Mouse (Mus musculus) bone marrow macrophage, adult 2 months (primary cell): ENCODE measurements around the gene Fam71e1. TPM values are rescaled to one million over a fixed set of nuclear protein-coding genes. Genes with fewer than 3 reads are reported as not detected.

Source experiments
- H3K27ac ChIP-seq: 2 replicates; pipeline ENCODE4 v1.5.1; 2012; ENCODE audit warnings: low read depth, low read length; ENCODE audit not compliant: insufficient read depth
- H3K4me1 ChIP-seq: 2 replicates; pipeline ENCODE4 v1.6.1; 2012; ENCODE audit warnings: low read length; ENCODE audit not compliant: control insufficient read depth, insufficient read depth
- H3K4me3 ChIP-seq: 2 replicates; pipeline ENCODE4 v1.5.1; 2012; ENCODE audit warnings: mild to moderate bottlenecking, low read length, moderate library complexity; ENCODE audit not compliant: insufficient read depth
- CTCF ChIP-seq: IDR thresholded peaks from 2 replicates; pipeline ENCODE4 v1.5.1; 2012; ENCODE audit warnings: low read depth, mild to moderate bottlenecking, low read length, moderate library complexity
- POLR2A ChIP-seq: IDR thresholded peaks from 2 replicates; pipeline ENCODE4 v1.6.1; 2012; ENCODE audit warnings: mild to moderate bottlenecking, low read depth, low read length, borderline replicate concordance
- polyA plus RNA-seq: library from polyadenylated mRNA; stranded (reverse); fragments of >200 nt; gene quantifications from 2 replicates; pipeline ENCODE4 v1.2.4, GENCODE M21; 2012; ENCODE audit not compliant: missing spikeins, insufficient read depth, insufficient read length

Gene Fam71e1
- polyA plus RNA-seq, 1 experiment = 2.9 TPM

DNA sequence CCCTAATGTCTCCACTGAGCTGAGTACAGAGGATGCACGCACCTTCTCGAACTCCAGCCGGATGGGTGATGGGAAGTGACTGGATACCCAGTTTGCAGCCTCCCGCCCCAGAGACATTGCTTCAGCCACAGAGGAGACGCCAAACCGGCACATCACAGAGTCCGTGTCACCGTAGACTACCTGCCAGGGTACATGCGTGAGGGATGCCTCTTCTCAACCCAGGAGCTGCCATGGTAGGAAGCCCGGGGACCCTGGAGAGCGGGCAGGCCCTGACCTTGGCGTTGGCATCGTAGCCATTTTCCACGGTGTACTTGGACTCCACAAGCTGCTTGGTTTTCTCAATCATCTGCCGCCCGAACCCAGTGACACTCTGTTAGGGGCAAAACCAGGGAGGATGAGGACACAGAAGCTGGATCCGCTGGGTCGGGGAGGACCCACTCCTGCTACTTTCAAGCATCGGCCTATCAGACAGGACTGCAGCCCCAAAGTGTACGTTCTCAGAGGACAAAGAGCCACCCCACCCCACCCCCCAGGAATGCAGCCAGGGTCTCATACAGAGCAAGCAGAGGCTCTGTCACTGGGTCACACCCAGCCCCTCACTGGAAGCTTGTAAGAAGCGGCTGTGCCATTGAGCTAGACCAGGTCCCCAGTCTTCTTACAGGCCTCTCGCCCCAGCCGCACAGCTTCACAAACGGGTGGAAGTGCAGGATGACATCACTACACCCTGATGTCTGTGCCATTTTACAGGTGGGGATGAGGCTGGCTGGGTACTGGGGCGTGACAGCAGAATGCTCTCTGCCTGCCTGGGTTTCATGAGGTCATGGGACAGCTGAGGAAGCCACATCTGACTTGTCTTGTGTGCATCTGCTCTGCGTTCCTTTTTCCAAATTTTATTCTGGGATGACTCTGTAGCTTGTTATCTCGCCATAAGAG lies 39.5 kb downstream of the Fam71e1 start:
- no peak overlapping the region for H3K27ac ChIP-seq
- H3K4me3 ChIP-seq = no peak overlapping the region
- no peaks in the 10 kb centered on the region for H3K4me1 ChIP-seq
- TF ChIP-seq POLR2A (no peak), CTCF (no peak)

DNA sequence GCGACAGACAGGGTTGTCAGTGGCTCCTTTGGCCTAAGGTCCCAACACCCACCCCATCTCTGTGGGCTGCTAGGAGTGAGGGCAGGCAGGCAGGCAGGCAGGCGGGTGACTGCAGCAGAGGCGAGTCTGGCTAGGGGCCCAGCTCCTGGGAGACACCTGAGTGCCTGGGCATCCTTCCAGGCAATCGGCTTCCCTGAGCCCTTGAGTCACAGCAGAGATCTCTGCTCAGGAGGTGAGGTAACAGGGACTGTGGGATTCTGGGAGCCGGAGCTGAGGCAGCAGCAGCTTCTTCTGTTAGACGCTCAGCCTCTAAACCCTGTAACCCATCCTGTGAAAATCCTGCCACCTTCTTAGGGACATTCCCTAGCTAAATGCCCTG lies 40.2 kb downstream of the Fam71e1 start:
- H3K4me3 ChIP-seq = no peak overlapping the region
- no peaks in the 10 kb centered on the region for H3K4me1 ChIP-seq
- no peak for TF ChIP-seq CTCF
- no peak for TF ChIP-seq POLR2A
- H3K27ac ChIP-seq = no peak overlapping the region

DNA sequence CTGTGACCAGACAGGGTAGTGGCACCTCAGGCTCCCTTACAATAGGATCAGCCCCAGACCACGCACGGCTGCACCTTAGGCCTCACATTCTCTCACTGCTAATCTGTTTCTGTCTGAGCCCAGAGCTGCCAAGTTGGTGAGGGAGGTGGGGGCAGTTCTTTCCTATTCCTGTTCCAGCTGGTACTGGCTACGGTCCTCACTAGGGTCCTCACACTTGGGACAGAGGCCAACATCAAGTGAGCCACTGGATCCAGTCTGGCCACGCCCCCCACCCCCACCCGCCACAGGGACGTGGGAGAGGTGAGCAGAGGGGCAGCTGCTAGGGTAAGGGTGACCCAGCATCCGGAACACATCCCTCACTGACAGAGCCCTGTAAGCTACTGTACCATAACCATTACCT lies 40.6 kb downstream of the Fam71e1 start:
- no peak for TF ChIP-seq CTCF
- no peak for TF ChIP-seq POLR2A
- Histone ChIP-seq H3K27ac (no peak overlapping the region), H3K4me3 (no peak overlapping the region), H3K4me1 (no peaks in the 10 kb centered on the region)

DNA sequence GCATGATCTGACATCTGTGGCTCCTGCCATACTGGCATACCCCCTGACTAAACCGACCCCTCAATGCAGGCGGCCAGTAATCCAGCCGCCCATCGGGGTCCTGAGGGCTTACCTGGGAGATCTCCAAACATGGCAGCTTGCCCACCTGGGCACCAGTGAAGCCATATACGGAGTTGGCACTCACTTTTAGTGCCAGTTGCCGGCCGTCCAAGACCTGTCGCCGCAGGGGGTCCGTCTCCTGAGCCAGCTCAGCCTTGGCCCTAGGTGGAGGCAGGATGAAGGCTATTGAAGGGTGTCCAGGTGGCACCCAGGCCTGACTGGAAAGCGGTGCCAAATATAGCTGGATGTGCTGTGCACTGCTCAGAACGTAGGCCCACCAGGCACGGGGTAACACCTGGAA lies 41.1 kb downstream of the Fam71e1 start:
- TF ChIP-seq POLR2A = no peak
- no peak for TF ChIP-seq CTCF
- Histone ChIP-seq H3K4me1 (no peaks in the 10 kb centered on the region), H3K27ac (no peak overlapping the region), H3K4me3 (no peak overlapping the region)

DNA sequence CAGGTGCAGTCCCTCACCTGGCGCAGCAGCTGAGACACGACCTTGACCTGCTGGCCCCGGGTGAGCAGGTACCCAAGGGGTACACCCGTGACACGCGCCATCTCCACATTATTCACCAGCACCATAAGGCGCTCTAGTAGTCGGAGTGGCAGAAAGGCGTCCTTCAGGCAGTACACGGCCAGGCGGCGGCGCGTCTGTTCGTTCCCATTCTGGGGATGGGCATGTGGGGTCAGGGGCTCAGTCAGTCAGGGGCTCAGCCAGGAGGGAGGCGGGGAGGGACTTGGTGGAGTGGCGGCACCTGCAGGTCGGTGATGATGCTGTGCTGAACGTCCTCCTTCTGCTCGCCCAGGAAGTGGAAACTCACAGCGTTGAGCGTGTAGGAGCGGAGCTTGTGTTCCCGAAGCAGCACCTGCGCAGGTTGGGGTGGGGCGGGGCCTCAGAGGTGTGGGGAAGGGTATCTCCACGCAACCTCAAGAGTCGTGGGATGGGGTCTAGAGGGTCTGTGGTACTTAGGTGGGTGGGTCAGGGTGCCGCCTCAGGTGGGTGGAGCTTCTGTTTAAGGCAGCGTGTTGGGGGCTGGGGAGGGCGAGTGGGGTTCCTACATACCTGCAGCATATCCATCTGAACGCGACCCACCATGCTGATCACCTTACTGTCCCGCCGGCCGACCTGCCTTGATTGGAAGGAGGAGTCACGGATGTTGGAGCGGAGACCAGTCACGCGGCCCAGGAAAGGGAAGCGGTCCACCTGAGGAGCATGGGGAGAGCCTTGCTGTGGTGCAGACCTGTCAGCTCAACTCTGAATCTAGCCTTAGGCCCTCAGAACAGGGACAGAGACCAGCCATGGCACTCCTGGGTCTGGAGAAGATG lies 42.6 kb downstream of the Fam71e1 start:
- no peak overlapping the region for H3K27ac ChIP-seq
- no peak overlapping the region for H3K4me3 ChIP-seq
- no peak for TF ChIP-seq CTCF
- TF ChIP-seq POLR2A = no peak
- H3K4me1 ChIP-seq = no peaks in the 10 kb centered on the region

DNA sequence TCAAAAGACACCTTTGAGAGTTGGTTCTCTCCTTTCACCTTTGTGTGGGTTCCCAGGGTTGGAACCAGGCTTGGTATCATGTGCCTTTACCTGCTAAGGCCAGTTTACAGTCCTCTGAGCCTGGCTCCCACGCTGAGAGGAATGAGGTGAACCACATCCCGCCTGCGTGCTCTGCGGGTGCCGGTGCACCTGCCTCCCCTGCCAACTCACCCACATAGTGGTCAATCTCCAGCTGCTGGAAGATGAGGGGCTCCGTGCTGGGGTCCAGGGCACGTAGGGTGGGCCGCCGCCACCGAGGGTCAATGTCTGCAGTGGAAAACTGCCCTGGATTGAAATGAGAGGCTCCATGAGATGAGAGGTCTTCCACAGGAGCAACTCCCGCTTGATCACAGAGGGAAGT lies 46.2 kb downstream of the Fam71e1 start:
- Histone ChIP-seq H3K4me3 (no peak overlapping the region), H3K27ac (no peak overlapping the region), H3K4me1 (0 out of 2 replicates have a peak, but pooled peaks cover 2% of the 10 kb centered on the region)
- TF ChIP-seq CTCF = no peak
- no peak for TF ChIP-seq POLR2A

DNA sequence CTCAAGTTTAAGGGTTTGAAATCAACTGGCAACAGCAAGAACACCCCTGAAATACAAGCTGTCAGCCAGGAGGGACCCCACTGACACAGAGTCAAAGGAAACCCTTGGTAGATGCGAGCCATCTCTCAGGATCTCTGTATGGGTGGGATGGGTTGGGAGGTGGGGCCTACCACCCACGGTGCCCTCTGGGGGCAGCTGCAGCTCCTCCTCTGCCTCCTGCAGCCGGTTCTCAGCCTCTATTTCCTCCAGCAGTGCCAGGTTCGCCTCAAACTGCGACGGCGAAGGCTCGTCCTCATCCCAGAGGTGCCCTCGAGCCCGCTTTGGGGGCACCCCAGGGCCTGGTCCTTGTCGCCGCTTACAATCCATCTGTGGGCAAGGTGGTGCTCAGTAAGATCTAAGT lies 46.7 kb downstream of the Fam71e1 start:
- no peak overlapping the region for H3K4me3 ChIP-seq
- TF ChIP-seq POLR2A (no peak), CTCF (no peak)
- H3K4me1 ChIP-seq = 0 out of 2 replicates have a peak, but pooled peaks cover 2% of the 10 kb centered on the region
- no peak overlapping the region for H3K27ac ChIP-seq

DNA sequence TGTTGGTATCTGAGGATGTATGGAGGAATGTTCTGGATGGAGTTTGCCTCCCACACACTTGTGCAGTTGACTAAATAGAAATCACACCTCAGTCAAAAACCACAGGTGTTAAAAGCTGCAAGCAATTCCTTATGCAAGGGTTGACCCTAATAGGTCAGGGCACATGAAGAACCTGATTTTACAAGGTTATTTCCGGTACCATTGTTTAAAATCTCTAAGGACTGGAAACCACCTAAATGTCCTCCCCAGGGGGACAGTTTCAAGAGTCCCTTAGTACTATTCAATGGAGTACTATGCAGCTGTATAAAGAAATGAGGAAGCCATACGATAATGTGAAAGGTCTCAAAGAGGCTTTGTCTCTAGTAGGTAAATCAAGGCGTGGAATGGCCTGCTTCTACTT lies 49.9 kb downstream of the Fam71e1 start:
- H3K4me3 ChIP-seq = no peak overlapping the region
- H3K27ac ChIP-seq = no peak overlapping the region
- H3K4me1 ChIP-seq = 0 out of 2 replicates have a peak, but pooled peaks cover 2% of the 10 kb centered on the region
- no peak for TF ChIP-seq CTCF
- TF ChIP-seq POLR2A = no peak

DNA sequence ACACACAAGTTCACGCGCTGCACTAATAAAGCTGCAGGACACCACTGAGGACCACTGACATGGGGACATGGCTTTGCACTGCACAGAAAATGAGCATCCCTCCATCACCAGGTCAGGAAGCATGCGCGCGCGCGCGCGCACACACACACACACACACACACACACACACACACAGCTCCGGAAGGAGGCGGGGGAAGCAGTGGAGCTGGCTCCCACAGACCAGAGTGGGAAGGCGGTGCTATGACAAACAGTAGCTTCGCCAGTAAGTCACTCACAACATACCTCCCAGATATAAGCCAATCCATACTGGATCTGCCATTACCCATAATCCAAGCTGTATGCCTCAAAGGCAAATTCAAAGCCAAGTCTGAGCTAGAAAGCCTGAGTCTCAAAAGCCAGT lies 50.7 kb downstream of the Fam71e1 start:
- no peak overlapping the region for H3K27ac ChIP-seq

DNA sequence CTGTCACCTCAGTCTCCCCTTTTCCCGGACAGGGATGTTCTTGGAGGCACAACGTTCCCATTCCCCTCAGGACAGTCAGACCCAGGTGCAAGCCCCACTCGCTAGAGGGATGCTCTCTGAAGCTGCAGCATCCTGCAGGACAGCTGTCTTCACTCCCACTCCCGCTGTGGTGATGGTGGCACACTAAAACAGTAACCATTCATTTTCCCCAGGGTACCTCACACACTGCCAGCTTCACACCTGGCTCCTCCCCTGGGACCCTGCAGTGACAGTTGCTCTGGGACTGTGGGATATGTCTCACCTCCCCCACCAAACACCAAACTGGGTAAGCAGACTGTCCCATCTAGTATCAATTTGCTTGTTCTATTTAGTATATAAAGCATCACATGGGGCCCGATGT lies 51.3 kb downstream of the Fam71e1 start:
- TF ChIP-seq CTCF = no peak
- TF ChIP-seq POLR2A = no peak
- Histone ChIP-seq H3K4me1 (0 out of 2 replicates have a peak, but pooled peaks cover 2% of the 10 kb centered on the region), H3K27ac (no peak overlapping the region), H3K4me3 (peak overlapping the region; percentile 68)

More for the DNA sequence above, 50.7 kb downstream of the Fam71e1 start:
- H3K4me1 ChIP-seq = 0 out of 2 replicates have a peak, but pooled peaks cover 2% of the 10 kb centered on the region
- TF ChIP-seq CTCF (no peak), POLR2A (no peak)
- peak overlapping the region; percentile 68; the same call in 1 of the 2 replicates for H3K4me3 ChIP-seq
